Mouse (Mus musculus) limb, embryonic 10.5 days (tissue): ENCODE data around the gene Kmo. TPM values are rescaled to one million over a fixed set of nuclear protein-coding genes. Genes with fewer than 3 reads are reported as not detected.

Experiments
- DNase-seq: peaks from one replicate; pipeline ENCODE4 v3.0.0-alpha.2; 2017; ENCODE audit warnings: low spot score
- H3K27ac ChIP-seq: fragments of 300-500 bp; sonication (generic); 2 replicates; pipeline ENCODE4 v1.5.1; 2016; ENCODE audit warnings: mild to moderate bottlenecking
- H3K27me3 ChIP-seq: fragments of 300-500 bp; sonication (generic); 2 replicates; pipeline ENCODE4 v1.6.1; 2016; ENCODE audit warnings: low read depth, mild to moderate bottlenecking; ENCODE audit not compliant: poor library complexity, severe bottlenecking
- H3K36me3 ChIP-seq: fragments of 300-500 bp; sonication (generic); 2 replicates; pipeline ENCODE4 v1.6.1; 2016; ENCODE audit warnings: mild to moderate bottlenecking, moderate library complexity
- H3K4me1 ChIP-seq: fragments of 300-500 bp; sonication (generic); 2 replicates; pipeline ENCODE4 v1.6.1; 2016
- H3K4me3 ChIP-seq: fragments of 300-500 bp; sonication (generic); 2 replicates; pipeline ENCODE4 v1.5.1; 2016; ENCODE audit warnings: mild to moderate bottlenecking, moderate library complexity
- H3K9me3 ChIP-seq: fragments of 300-500 bp; sonication (generic); replicated peaks from 2 replicates; pipeline ENCODE4 v1.6.1; 2016; ENCODE audit warnings: mild to moderate bottlenecking
- WGBS: fragments of 180-500 bp; shearing (Covaris S2); methylation state at CpG from one replicate; pipeline ENCODE4 v1.1.7; 2016; 5-methylcytosine and 5-hydroxymethylcytosine counted together
- polyA plus RNA-seq: library from polyadenylated mRNA; unstranded; fragments of >200 nt; fragmentation: Nextera tagmentation; extraction: Ambion mirVana; gene quantifications from 2 replicates; pipeline ENCODE4 v1.2.1, GENCODE M21; 2016

The Kmo gene
- polyA plus RNA-seq, 1 experiment from 2014 or later: not detected

DNA sequence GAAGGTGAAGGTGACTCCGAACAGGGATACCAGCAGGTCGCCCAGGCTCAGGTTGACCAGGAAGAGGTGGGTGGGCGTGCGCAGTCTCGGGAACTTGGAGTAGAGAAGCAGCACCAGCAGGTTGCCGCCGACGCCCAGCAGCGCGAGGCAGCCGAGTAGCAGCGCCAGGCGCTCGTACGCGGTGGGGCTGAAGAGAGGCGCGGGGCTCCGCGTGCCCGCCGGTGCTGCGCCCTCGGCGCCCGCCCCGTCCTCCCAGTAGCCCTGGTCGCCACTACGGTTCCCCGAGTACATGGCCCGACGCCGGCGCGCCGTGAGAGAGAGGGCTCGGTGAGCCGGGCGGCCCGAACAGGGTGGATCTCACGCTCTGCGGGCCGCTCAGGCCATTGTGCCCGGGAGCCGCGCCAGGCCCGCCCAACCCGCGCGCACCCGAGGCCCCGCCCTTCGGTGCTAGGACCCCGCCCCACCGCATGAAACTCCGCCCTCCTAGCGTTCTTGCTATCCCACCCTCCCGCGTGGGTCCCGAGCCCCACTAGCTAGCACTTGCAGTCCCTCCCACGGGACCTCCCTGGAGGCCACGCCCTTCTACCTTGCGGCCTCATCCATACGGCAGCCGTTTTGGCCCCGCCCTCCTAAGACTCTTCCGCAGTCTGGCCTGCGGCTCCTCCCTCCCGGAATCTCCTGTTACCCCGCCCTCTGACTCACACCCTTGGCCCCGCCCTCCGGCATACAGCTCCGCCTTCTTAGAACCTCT, 72.2 kb downstream of the Kmo start, which contains the start of the genes Opn3 and Chml:
Gene Opn3 (minus strand): TSS at position 531 of the 751 bp plus-strand sequence.
Gene Chml (minus strand): TSS at position 656 of the 751 bp plus-strand sequence.
- Histone ChIP-seq H3K4me3 (peak within 1 kb of the TSS; percentile 84), H3K27me3 (no peaks in the 10 kb centered on the region), H3K4me1 (peaks cover 21% of the 10 kb centered on the region), H3K27ac (peak within 1 kb of the TSS; percentile 97), H3K36me3 (peaks cover 10% of the 10 kb centered on the region), H3K9me3 (no peaks in the 10 kb centered on the region)
- under 1% methylated on average over 50 of the region's 73 CpGs for WGBS
- DNase-seq: peak; percentile 94

DNA sequence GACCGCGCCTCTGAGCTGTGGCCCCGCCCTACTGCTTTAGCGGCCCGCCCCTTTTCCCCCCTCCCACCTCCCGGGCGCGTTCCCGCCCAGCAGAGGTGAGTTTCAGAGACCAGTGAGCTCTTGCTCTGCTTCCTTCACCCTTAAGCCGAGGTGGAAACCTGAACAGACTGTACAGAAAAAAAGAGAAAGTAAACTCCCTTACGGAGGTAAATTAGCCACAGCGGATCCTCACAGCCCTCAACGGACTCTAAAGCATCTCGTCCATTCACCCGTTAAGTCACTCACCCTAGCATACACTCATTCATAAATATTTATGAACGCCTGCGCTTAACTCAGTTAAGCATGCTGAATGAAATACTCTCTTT, 72.8 kb downstream of the Kmo start:
- Histone ChIP-seq H3K27ac (peak overlapping the region; percentile 76), H3K36me3 (peaks cover 5% of the 10 kb centered on the region), H3K9me3 (no peaks in the 10 kb centered on the region), H3K27me3 (no peaks in the 10 kb centered on the region), H3K4me3 (peak overlapping the region; percentile 84), H3K4me1 (peaks cover 21% of the 10 kb centered on the region)
- no peak for DNase-seq
- 1% methylated on average over 17 of the region's 17 CpGs for WGBS

DNA sequence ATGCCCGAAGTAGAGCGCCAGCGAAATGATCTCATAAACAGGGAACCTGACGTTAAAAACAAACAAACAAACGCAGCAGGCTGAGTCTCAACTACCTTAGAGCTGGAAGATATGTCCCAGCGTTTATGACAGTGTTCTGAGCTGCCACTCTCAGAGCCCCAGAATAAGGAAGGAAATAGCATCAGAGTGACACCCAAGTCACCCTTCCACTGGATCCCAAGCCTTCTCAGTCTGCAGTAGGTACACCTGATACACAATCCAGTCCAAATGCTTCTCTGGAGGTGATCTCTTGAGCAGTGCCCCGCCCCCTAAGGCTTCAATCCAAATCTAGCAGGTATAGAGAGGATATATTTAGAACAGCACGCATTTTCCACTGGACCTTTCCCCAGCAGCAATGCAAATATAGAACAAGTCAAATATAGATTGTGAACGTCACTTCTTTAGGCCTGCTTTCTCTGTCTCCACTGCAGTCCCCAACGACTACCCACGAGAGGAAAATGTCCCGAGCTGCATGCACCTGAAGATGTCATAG, 73.3 kb downstream of the Kmo start:
- no peak for DNase-seq
- H3K4me1 ChIP-seq: peaks cover 21% of the 10 kb centered on the region
- 49% methylated on average over 12 of the region's 12 CpGs for WGBS
- H3K9me3 ChIP-seq: no peaks in the 10 kb centered on the region
- H3K4me3 ChIP-seq: peak overlapping the region; percentile 84
- no peaks in the 10 kb centered on the region for H3K36me3 ChIP-seq
- H3K27me3 ChIP-seq: no peaks in the 10 kb centered on the region
- H3K27ac ChIP-seq: no peak overlapping the region

DNA sequence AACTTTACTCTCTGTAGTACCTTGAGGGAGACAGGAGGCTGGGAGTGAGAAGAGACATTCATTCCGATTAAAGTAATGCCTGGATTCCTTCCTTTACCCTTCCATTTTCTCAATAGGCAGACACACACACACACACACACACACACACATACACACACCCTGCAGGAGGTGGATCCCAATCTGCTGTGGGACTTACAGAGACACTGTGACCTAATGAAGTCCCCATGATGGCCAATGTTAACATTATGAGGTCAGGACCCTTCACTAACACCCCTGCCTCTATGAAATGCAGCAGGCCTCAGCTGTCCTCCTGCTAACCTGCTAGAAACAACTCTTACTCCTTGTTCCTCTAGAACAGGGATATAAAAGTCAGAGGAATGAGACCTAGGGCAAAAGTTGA, 78.1 kb downstream of the Kmo start, which contains the start of gene Wdr64:
Gene Wdr64 (plus strand): TSS at position 301 of the 400 bp plus-strand sequence.
- H3K27ac ChIP-seq: no peak within 1 kb of the TSS
- no peak within 1 kb of the TSS for H3K4me3 ChIP-seq
- no peaks in the 10 kb centered on the region for H3K9me3 ChIP-seq
- WGBS: 89% methylated on average over 1 of the region's 1 CpGs
- H3K36me3 ChIP-seq: no peaks in the 10 kb centered on the region
- DNase-seq: no peak
- 0 out of 2 replicates have a peak, but pooled peaks cover 3% of the 10 kb centered on the region for H3K4me1 ChIP-seq
- no peaks in the 10 kb centered on the region for H3K27me3 ChIP-seq

DNA sequence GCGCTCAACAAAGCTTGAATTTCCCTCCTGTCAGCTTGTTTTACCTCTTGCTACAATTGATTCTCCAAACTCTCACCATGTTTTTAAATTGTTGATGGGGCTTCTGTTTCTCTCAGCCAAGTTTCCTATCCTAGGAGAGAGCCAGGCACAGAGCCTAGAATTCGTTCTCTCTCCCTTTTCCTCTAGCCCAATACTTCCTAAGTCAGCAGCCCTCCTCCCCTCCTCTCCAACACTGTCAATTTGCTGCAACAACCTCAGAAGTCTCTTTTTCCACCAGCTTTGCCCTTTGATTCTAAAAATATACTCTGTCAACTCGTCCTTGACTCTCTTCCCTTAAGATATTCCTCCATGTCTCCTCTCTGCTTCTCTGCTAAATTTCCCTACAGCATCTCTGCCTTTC, 79.2 kb downstream of the Kmo start:
- H3K27me3 ChIP-seq: no peaks in the 10 kb centered on the region
- WGBS: 64% methylated on average over 3 of the region's 3 CpGs
- H3K4me3 ChIP-seq: no peak overlapping the region
- no peak overlapping the region for H3K27ac ChIP-seq
- no peaks in the 10 kb centered on the region for H3K36me3 ChIP-seq
- DNase-seq: no peak
- H3K4me1 ChIP-seq: no peaks in the 10 kb centered on the region
- no peaks in the 10 kb centered on the region for H3K9me3 ChIP-seq

DNA sequence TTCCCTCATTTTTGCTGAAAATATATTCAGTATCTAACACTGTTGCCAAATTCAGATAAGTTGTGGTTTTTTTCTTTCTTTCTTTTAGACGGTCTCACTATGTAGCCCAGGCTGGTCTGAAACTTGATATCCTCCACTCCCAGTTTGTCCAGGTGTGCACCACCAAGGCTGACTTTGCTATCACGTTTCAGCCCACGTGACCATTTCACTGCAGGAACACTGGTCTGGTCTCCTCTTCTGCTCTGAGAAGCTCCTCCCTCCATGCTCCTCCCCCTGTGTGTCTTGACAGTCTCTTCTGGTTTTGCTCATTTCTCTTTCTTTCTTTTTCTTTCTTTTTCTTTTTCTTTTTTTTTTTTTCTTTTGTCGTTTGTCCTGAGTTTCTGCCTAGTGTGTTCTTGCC, 79.6 kb downstream of the Kmo start:
- DNase-seq: no peak
- Histone ChIP-seq H3K4me3 (no peak overlapping the region), H3K9me3 (no peaks in the 10 kb centered on the region), H3K27ac (no peak overlapping the region), H3K36me3 (no peaks in the 10 kb centered on the region), H3K27me3 (no peaks in the 10 kb centered on the region), H3K4me1 (no peaks in the 10 kb centered on the region)
- 33% methylated on average over 4 of the region's 4 CpGs for WGBS

DNA sequence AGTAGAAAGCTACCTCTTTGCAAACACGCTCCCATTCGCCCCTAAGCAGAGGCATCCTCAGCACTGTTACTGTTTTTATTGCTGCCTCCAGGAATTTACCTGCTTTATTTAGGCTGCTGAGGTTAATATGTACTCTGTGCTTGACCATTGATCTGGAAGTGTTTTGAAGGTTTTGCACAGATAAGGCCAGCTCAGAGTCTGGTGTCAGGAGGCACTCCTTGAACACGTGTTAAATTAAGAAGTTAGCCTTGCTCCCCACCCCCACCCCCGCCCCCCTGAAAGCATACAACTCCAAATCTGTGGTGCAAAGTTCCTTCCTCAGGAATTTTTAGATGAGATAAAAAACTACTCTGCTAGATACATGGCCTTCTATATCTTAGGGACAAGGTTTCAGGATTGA, 81.0 kb downstream of the Kmo start:
- Histone ChIP-seq H3K9me3 (no peaks in the 10 kb centered on the region), H3K4me3 (no peak overlapping the region), H3K27ac (no peak overlapping the region), H3K36me3 (no peaks in the 10 kb centered on the region), H3K4me1 (no peaks in the 10 kb centered on the region), H3K27me3 (no peaks in the 10 kb centered on the region)
- no peak for DNase-seq
- 76% methylated on average over 4 of the region's 4 CpGs for WGBS

DNA sequence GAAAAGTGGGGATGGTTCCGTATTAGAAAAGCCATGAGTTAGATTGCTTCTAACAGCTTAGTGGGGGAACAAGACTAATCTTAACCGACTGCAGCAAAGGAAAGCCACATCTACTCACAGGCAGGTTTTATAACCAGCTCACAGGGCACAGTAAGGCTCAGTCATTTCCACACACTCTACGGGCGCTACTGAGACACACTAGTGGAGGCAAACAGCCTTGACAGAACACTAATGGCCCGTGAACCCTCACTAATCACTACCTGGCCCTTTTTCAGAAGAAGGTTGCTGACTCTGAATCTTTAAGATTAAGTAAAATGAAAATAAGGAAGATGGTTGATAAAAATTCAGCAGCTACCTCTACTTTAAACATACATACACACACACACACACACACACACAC, 87.4 kb downstream of the Kmo start:
- H3K4me1 ChIP-seq: no peaks in the 10 kb centered on the region
- WGBS: 82% methylated on average over 5 of the region's 5 CpGs
- no peak for DNase-seq
- H3K4me3 ChIP-seq: no peak overlapping the region
- no peaks in the 10 kb centered on the region for H3K27me3 ChIP-seq
- H3K27ac ChIP-seq: no peak overlapping the region
- H3K9me3 ChIP-seq: no peaks in the 10 kb centered on the region
- H3K36me3 ChIP-seq: no peaks in the 10 kb centered on the region

DNA sequence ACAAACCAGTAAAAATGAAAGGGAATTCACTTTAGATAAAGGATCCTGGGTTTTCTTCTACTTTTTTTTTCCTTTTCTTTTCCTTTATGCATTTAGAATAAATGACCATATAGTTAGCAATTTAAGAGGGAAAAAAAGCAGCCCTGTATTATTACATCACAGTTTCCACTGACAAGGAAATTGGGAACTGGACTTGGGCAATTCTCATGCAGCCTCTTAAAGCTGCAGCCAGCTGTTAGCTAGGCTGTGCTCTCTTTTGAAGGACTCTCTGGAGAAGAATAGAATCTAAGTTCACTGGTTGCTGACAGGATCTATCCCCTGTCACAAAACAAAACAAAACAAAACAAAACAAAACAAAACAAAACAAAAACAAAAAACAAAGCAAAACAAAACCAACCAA, 87.8 kb downstream of the Kmo start:
- no peak for DNase-seq
- Histone ChIP-seq H3K9me3 (no peaks in the 10 kb centered on the region), H3K27me3 (no peaks in the 10 kb centered on the region), H3K27ac (no peak overlapping the region), H3K4me1 (no peaks in the 10 kb centered on the region), H3K36me3 (no peaks in the 10 kb centered on the region), H3K4me3 (no peak overlapping the region)

Other genes with a start within 250 kb of the Kmo start
- 0.06 TPM in 1 of 2 replicates, not detected in the other for gene Rgs7, start 127.9 kb upstream of the Kmo start, polyA plus RNA-seq
- 117 and 135 TPM in 2 replicates for gene Fh1, start 5.3 kb downstream of the Kmo start, polyA plus RNA-seq
- gene Opn3, start 72.4 kb downstream of the Kmo start, polyA plus RNA-seq: 10.3 and 11.5 TPM in 2 replicates
- gene Chml, start 72.5 kb downstream of the Kmo start, polyA plus RNA-seq: 3.5 and 4.2 TPM in 2 replicates
- not detected in 2 replicates for gene Wdr64, start 78.2 kb downstream of the Kmo start, polyA plus RNA-seq